Mouse (Mus musculus): ENCODE results near the gene Fuca1. TPM values are rescaled to one million over a fixed set of nuclear protein-coding genes. Genes with fewer than 3 reads are reported as not detected.
"Not testable (repeated sequence)": the region's sequence is repeated elsewhere in the genome, so short reads cannot be mapped to it uniquely, and the experiment has no call there.

The Fuca1 gene
- polyA plus RNA-seq, 1 experiment, result 145 TPM

GRCm38 (mm10) chr4:135919280-135919639 lies 1.3 kb upstream of the Fuca1 start:
- DNase-seq (ENCODE audit: low read depth, low spot score), result peak; percentile 76
- 45% methylated on average over 3 of the region's 3 CpGs for WGBS

GRCm38 (mm10) chr4:135921257-135922120 lies 954 bp downstream of the Fuca1 start:
- no peak for DNase-seq (ENCODE audit: low read depth, low spot score)
- WGBS, result 1% methylated on average over 26 of the region's 26 CpGs

GRCm38 (mm10) chr4:135922190-135922589 lies 1.7 kb downstream of the Fuca1 start:
- whole genome bisulfite sequencing, result 33% methylated on average over 1 of the region's 1 CpGs
- DNase-seq (ENCODE audit: low read depth, low spot score), result no peak

GRCm38 (mm10) chr4:135924418-135924817 lies 3.9 kb downstream of the Fuca1 start:
- no peak for DNase-seq (ENCODE audit: low read depth, low spot score)
- 40% methylated on average over 2 of the region's 2 CpGs for WGBS

- DNase-seq (ENCODE audit: low read depth, low spot score), result no peak
- WGBS, result 89% methylated on average over 5 of the region's 5 CpGs
These were observed 4.8 kb downstream of the Fuca1 start for GRCm38 (mm10) chr4:135925341-135925740.

- WGBS, result 92% methylated on average over 10 of the region's 10 CpGs
- DNase-seq (ENCODE audit: low read depth, low spot score), result no peak
These were observed 5.8 kb downstream of the Fuca1 start for GRCm38 (mm10) chr4:135926195-135926808.

- 90% methylated on average over 3 of the region's 3 CpGs for WGBS
These were observed 6.3 kb downstream of the Fuca1 start for GRCm38 (mm10) chr4:135926861-135927260.

GRCm38 (mm10) chr4:135928376-135928775 lies 7.8 kb downstream of the Fuca1 start:
- no peak for DNase-seq (ENCODE audit: low read depth, low spot score)
- 90% methylated on average over 9 of the region's 9 CpGs for WGBS

More at GRCm38 (mm10) chr4:135926861-135927260, 6.3 kb downstream of the Fuca1 start:
- DNase-seq (ENCODE audit: low read depth, low spot score), result no peak

- WGBS, result 56% methylated on average over 5 of the region's 5 CpGs
- DNase-seq (ENCODE audit: low read depth, low spot score), result no peak
These were observed 8.9 kb downstream of the Fuca1 start for GRCm38 (mm10) chr4:135929405-135929804.

- WGBS, result 65% methylated on average over 9 of the region's 9 CpGs
These were observed 9.3 kb downstream of the Fuca1 start for GRCm38 (mm10) chr4:135929828-135930227.

GRCm38 (mm10) chr4:135930239-135930638 lies 9.7 kb downstream of the Fuca1 start:
- WGBS, result 76% methylated on average over 8 of the region's 8 CpGs
- no peak for DNase-seq (ENCODE audit: low read depth, low spot score)

More at GRCm38 (mm10) chr4:135929828-135930227, 9.3 kb downstream of the Fuca1 start:
- DNase-seq (ENCODE audit: low read depth, low spot score), result no peak

GRCm38 (mm10) chr4:135931832-135932231 lies 11.3 kb downstream of the Fuca1 start:
- DNase-seq (ENCODE audit: low read depth, low spot score), result no peak
- 63% methylated on average over 5 of the region's 5 CpGs for WGBS

- WGBS, result 78% methylated on average over 12 of the region's 12 CpGs
- no peak for DNase-seq (ENCODE audit: low read depth, low spot score)
These were observed 14.4 kb downstream of the Fuca1 start for GRCm38 (mm10) chr4:135934708-135935500.

- no peak for DNase-seq (ENCODE audit: low read depth, low spot score)
- 70% methylated on average over 5 of the region's 5 CpGs for WGBS
These were observed 15.0 kb downstream of the Fuca1 start for GRCm38 (mm10) chr4:135935502-135935901.

GRCm38 (mm10) chr4:135938858-135939257 lies 18.3 kb downstream of the Fuca1 start:
- WGBS, result 83% methylated on average over 7 of the region's 7 CpGs
- no peak for DNase-seq (ENCODE audit: low read depth, low spot score)

GRCm38 (mm10) chr4:135941026-135941425 lies 20.5 kb downstream of the Fuca1 start:
- not testable (repeated sequence) for DNase-seq (ENCODE audit: low read depth, low spot score)
- 91% methylated on average over 8 of the region's 8 CpGs for WGBS

GRCm38 (mm10) chr4:135942193-135942592 lies 21.7 kb downstream of the Fuca1 start:
- WGBS, result 41% methylated on average over 6 of the region's 6 CpGs

GRCm38 (mm10) chr4:135943389-135943788 lies 22.9 kb downstream of the Fuca1 start:
- WGBS, result 69% methylated on average over 4 of the region's 4 CpGs

More at GRCm38 (mm10) chr4:135942193-135942592, 21.7 kb downstream of the Fuca1 start:
- no peak for DNase-seq (ENCODE audit: low read depth, low spot score)

GRCm38 (mm10) chr4:135945706-135946105 lies 25.2 kb downstream of the Fuca1 start:
- no peak for DNase-seq (ENCODE audit: low read depth, low spot score)
- WGBS, result 62% methylated on average over 10 of the region's 10 CpGs

More at GRCm38 (mm10) chr4:135943389-135943788, 22.9 kb downstream of the Fuca1 start:
- DNase-seq (ENCODE audit: low read depth, low spot score), result no peak

- DNase-seq (ENCODE audit: low read depth, low spot score), result no peak
- under 1% methylated on average over 23 of the region's 23 CpGs for WGBS
These were observed 25.7 kb downstream of the Fuca1 start, which contains the start of gene Hmgcl for GRCm38 (mm10) chr4:135946278-135946658. Gene Hmgcl, plus strand, starts transcription at chr4:135946448.

Data from large intestine, adult 2 months (tissue).